Mouse (Mus musculus): ENCODE results near the gene Nrxn2. TPM values are rescaled to one million over a fixed set of nuclear protein-coding genes. Genes with fewer than 3 reads are reported as not detected.

Gene Nrxn2
- polyA plus RNA-seq (2015; fragmentation: Nextera tagmentation; extraction: Ambion mirVana) = 0.83 and 1.3 TPM in 2 replicates

- ATAC-seq (ENCODE audit: low FRiP score, low TSS enrichment) (peak; percentile 80), DNase-seq (ENCODE audit: low spot score) (peak; percentile 83)
- Histone ChIP-seq H3K36me3 (ENCODE audit: control insufficient read depth, insufficient read depth, low read length) (no peaks in the 10 kb centered on the region; the same call in 1 of the 2 replicates), H3K4me3 (ENCODE audit: low read depth, low read length) (peak within 1 kb of the TSS; percentile 29), H3K27ac (replicated peaks) (no peak within 1 kb of the TSS), H3K27me3 (ENCODE audit: control insufficient read depth, insufficient read depth, low read length) (peaks cover 5% of the 10 kb centered on the region; the same call in 1 of the 2 replicates), H3K9me3 (ENCODE audit: control insufficient read depth, low read length) (no peaks in the 10 kb centered on the region), H3K4me1 (replicated peaks; ENCODE audit: control insufficient read depth, insufficient read depth) (no peaks in the 10 kb centered on the region), H3K9ac (ENCODE audit: low read length) (peak within 1 kb of the TSS; percentile 56; the same call in 1 of the 2 replicates), H3K4me2 (replicated peaks; ENCODE audit: low read depth) (peak within 1 kb of the TSS; percentile 75)
- WGBS = 0% methylated on average over 33 of the region's 46 CpGs
- TF ChIP-seq CTCF (IDR thresholded peaks at IDR 0.05; ENCODE audit: low read depth) (peak; percentile 89), EP300 (optimal IDR thresholded peaks at IDR 0.05) (no peak)
These were observed at the start of gene Nrxn2 for GRCm38 (mm10) chr19:6418233-6418879. Nrxn2 (plus strand) TSS chr19:6418731.

GRCm38 (mm10) chr19:6370175-6370574 lies 48.4 kb upstream of the Nrxn2 start:
- no peak for TF ChIP-seq CTCF (IDR thresholded peaks at IDR 0.05; ENCODE audit: low read depth)
- TF ChIP-seq EP300 (optimal IDR thresholded peaks at IDR 0.05) = no peak
- Histone ChIP-seq H3K4me1 (replicated peaks; ENCODE audit: control insufficient read depth, insufficient read depth) (no peaks in the 10 kb centered on the region), H3K27me3 (ENCODE audit: control insufficient read depth, insufficient read depth, low read length) (no peaks in the 10 kb centered on the region), H3K4me3 (ENCODE audit: low read depth, low read length) (no peak overlapping the region), H3K9me3 (ENCODE audit: control insufficient read depth, low read length) (no peaks in the 10 kb centered on the region), H3K4me2 (replicated peaks; ENCODE audit: low read depth) (no peak overlapping the region), H3K36me3 (ENCODE audit: control insufficient read depth, insufficient read depth, low read length) (peaks cover 57% of the 10 kb centered on the region), H3K27ac (replicated peaks) (no peak overlapping the region), H3K9ac (ENCODE audit: low read length) (no peak overlapping the region)
- no peak for DNase-seq (ENCODE audit: low spot score)
- WGBS = 82% methylated on average over 2 of the region's 2 CpGs
- ATAC-seq (ENCODE audit: low FRiP score, low TSS enrichment) = no peak

GRCm38 (mm10) chr19:6372433-6372832 lies 46.1 kb upstream of the Nrxn2 start:
- Histone ChIP-seq H3K4me2 (replicated peaks; ENCODE audit: low read depth) (no peak overlapping the region), H3K9ac (ENCODE audit: low read length) (no peak overlapping the region), H3K27me3 (ENCODE audit: control insufficient read depth, insufficient read depth, low read length) (no peaks in the 10 kb centered on the region), H3K27ac (replicated peaks) (no peak overlapping the region), H3K4me3 (ENCODE audit: low read depth, low read length) (no peak overlapping the region), H3K36me3 (ENCODE audit: control insufficient read depth, insufficient read depth, low read length) (peaks cover 65% of the 10 kb centered on the region), H3K9me3 (ENCODE audit: control insufficient read depth, low read length) (no peaks in the 10 kb centered on the region), H3K4me1 (replicated peaks; ENCODE audit: control insufficient read depth, insufficient read depth) (no peaks in the 10 kb centered on the region)
- no peak for DNase-seq (ENCODE audit: low spot score)
- TF ChIP-seq EP300 (optimal IDR thresholded peaks at IDR 0.05) = no peak
- no peak for TF ChIP-seq CTCF (IDR thresholded peaks at IDR 0.05; ENCODE audit: low read depth)
- 88% methylated on average over 3 of the region's 3 CpGs for WGBS
- no peak for ATAC-seq (ENCODE audit: low FRiP score, low TSS enrichment)

- Histone ChIP-seq H3K4me2 (replicated peaks; ENCODE audit: low read depth) (no peak overlapping the region), H3K4me3 (ENCODE audit: low read depth, low read length) (no peak overlapping the region), H3K9ac (ENCODE audit: low read length) (no peak overlapping the region), H3K4me1 (replicated peaks; ENCODE audit: control insufficient read depth, insufficient read depth) (no peaks in the 10 kb centered on the region), H3K36me3 (ENCODE audit: control insufficient read depth, insufficient read depth, low read length) (peaks cover 63% of the 10 kb centered on the region), H3K27ac (replicated peaks) (no peak overlapping the region), H3K27me3 (ENCODE audit: control insufficient read depth, insufficient read depth, low read length) (no peaks in the 10 kb centered on the region), H3K9me3 (ENCODE audit: control insufficient read depth, low read length) (no peaks in the 10 kb centered on the region)
- WGBS = 57% methylated on average over 12 of the region's 12 CpGs
- DNase-seq (ENCODE audit: low spot score) = peak; percentile 86
- TF ChIP-seq CTCF (IDR thresholded peaks at IDR 0.05; ENCODE audit: low read depth) = peak; percentile 83
- no peak for TF ChIP-seq EP300 (optimal IDR thresholded peaks at IDR 0.05)
- peak; percentile 38; the same call in 1 of the 2 replicates for ATAC-seq (ENCODE audit: low FRiP score, low TSS enrichment)
These were observed 44.8 kb upstream of the Nrxn2 start for GRCm38 (mm10) chr19:6373539-6374400.

- H3K36me3 ChIP-seq (ENCODE audit: control insufficient read depth, insufficient read depth, low read length) = peaks cover 63% of the 10 kb centered on the region
- no peak overlapping the region for H3K27ac ChIP-seq (replicated peaks)
- no peaks in the 10 kb centered on the region for H3K27me3 ChIP-seq (ENCODE audit: control insufficient read depth, insufficient read depth, low read length)
- no peak overlapping the region for H3K9ac ChIP-seq (ENCODE audit: low read length)
- no peak for DNase-seq (ENCODE audit: low spot score)
- no peak overlapping the region for H3K4me2 ChIP-seq (replicated peaks; ENCODE audit: low read depth)
- TF ChIP-seq CTCF (IDR thresholded peaks at IDR 0.05; ENCODE audit: low read depth) (no peak), EP300 (optimal IDR thresholded peaks at IDR 0.05) (no peak)
- WGBS = 97% methylated on average over 10 of the region's 10 CpGs
- H3K9me3 ChIP-seq (ENCODE audit: control insufficient read depth, low read length) = no peaks in the 10 kb centered on the region
- no peaks in the 10 kb centered on the region for H3K4me1 ChIP-seq (replicated peaks; ENCODE audit: control insufficient read depth, insufficient read depth)
- no peak overlapping the region for H3K4me3 ChIP-seq (ENCODE audit: low read depth, low read length)
- no peak for ATAC-seq (ENCODE audit: low FRiP score, low TSS enrichment)
These were observed 44.0 kb upstream of the Nrxn2 start for GRCm38 (mm10) chr19:6374571-6374970.
